Mouse (Mus musculus): ENCODE data around the gene Vps41.

GRCm38 (mm10) chr13:18842556-18842955 lies 125.5 kb downstream of the Vps41 start:
- TF ChIP-seq CTCF (conservative IDR thresholded peaks at IDR 0.05; ENCODE audit: low read length): no peak
- TF ChIP-seq NANOG (IDR thresholded peaks at IDR 0.05; ENCODE audit: borderline replicate concordance, low read length): no peak
- TF ChIP-seq POU5F1 (IDR thresholded peaks at IDR 0.05; ENCODE audit: borderline replicate concordance, low read length): no peak

Data from E14TG2a.4 (cell line).